Mouse (Mus musculus): ENCODE data around the gene Evx2. TPM values are rescaled to one million over a fixed set of nuclear protein-coding genes. Genes with fewer than 3 reads are reported as not detected.

Gene Evx2
- polyA plus RNA-seq, 1 experiment from 2014 or later, result not detected

GRCm38 (mm10) chr2:74673835-74674425 lies 14.6 kb upstream of the Evx2 start:
- peaks cover 100% of the 10 kb centered on the region for H3K27me3 ChIP-seq (ENCODE audit: insufficient read depth, low read length)
- no peak overlapping the region for H3K27ac ChIP-seq (ENCODE audit: low read depth)
- no peaks in the 10 kb centered on the region for H3K9me3 ChIP-seq (ENCODE audit: low read depth, low read length)
- TF ChIP-seq CTCF (IDR thresholded peaks at IDR 0.05; ENCODE audit: low read depth), result no peak
- no peaks in the 10 kb centered on the region for H3K4me1 ChIP-seq (ENCODE audit: insufficient read depth)
- DNase-seq, result no peak
- ATAC-seq (ENCODE audit: insufficient read depth), result no peak
- no peak overlapping the region for H3K4me3 ChIP-seq (ENCODE audit: low read depth, low read length)
- 3% methylated on average over 24 of the region's 24 CpGs for WGBS
- no peak overlapping the region for H3K9ac ChIP-seq
- no peaks in the 10 kb centered on the region for H3K36me3 ChIP-seq (ENCODE audit: insufficient read depth)
- no peak overlapping the region for H3K4me2 ChIP-seq

DNA sequence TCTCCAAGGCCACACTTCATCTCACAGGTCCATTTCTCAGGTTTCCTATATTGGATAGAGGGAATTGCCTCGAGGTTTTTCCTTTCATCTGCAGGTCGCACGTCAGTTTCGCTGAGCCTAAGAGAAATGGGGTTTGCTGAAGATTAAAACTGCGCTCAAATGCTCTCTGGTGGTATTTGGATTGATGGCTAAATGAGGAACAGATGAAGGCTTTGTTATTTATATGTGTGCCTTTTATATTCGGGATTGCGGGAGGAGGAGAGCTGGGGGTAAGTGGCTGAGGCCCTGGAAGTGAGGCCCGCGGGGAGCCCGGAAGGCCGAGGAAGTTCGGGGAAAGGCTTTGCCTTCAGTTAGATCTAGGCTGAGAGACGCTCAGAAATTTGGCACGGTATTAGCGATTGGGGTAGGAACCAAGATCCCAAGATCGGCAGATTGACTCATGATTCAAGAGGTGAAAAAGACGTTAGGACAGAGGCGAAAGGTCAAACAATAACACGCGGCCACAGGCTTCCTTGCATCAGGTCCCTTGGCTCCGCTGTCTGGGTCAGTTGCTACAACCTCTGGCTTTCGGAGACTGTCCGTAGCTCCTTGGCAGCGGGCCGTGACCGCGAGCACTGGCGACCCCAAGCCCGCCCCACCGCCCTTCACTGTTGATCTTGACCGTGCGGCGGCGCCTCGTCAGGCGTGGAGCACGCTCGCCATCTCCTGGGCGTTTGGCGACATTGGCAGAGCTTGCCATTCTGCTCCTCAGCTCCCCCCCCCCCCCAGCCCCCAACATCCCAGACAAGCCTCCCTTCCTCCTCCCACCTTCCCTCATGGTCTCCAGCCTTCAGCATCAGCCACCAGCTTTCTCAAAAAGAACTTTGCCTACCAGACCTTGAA lies 13.4 kb upstream of the Evx2 start:
- H3K27me3 ChIP-seq (ENCODE audit: insufficient read depth, low read length), result peaks cover 100% of the 10 kb centered on the region
- 4% methylated on average over 40 of the region's 40 CpGs for WGBS
- peak overlapping the region; percentile 27; the same call in 1 of the 2 replicates for H3K4me3 ChIP-seq (ENCODE audit: low read depth, low read length)
- no peaks in the 10 kb centered on the region for H3K36me3 ChIP-seq (ENCODE audit: insufficient read depth)
- H3K4me1 ChIP-seq (ENCODE audit: insufficient read depth), result no peaks in the 10 kb centered on the region
- peak; percentile 86 for TF ChIP-seq CTCF (IDR thresholded peaks at IDR 0.05; ENCODE audit: low read depth)
- no peaks in the 10 kb centered on the region for H3K9me3 ChIP-seq (ENCODE audit: low read depth, low read length)
- ATAC-seq (ENCODE audit: insufficient read depth) (peak; percentile 39; the same call in 1 of the 2 replicates), DNase-seq (peak; percentile 84)
- H3K4me2 ChIP-seq, result peak overlapping the region; percentile 61
- H3K9ac ChIP-seq, result no peak overlapping the region
- H3K27ac ChIP-seq (ENCODE audit: low read depth), result no peak overlapping the region

- DNase-seq, result no peak
- Histone ChIP-seq H3K4me3 (ENCODE audit: low read depth, low read length) (no peak overlapping the region), H3K9ac (no peak overlapping the region), H3K9me3 (ENCODE audit: low read depth, low read length) (no peaks in the 10 kb centered on the region), H3K27me3 (ENCODE audit: insufficient read depth, low read length) (peaks cover 100% of the 10 kb centered on the region), H3K27ac (ENCODE audit: low read depth) (no peak overlapping the region), H3K4me1 (ENCODE audit: insufficient read depth) (no peaks in the 10 kb centered on the region), H3K4me2 (no peak overlapping the region), H3K36me3 (ENCODE audit: insufficient read depth) (no peaks in the 10 kb centered on the region)
- no peak for ATAC-seq (ENCODE audit: insufficient read depth)
- 14% methylated on average over 5 of the region's 5 CpGs for WGBS
- no peak for TF ChIP-seq CTCF (IDR thresholded peaks at IDR 0.05; ENCODE audit: low read depth)
Measured at GRCm38 (mm10) chr2:74671847-74672246, 12.5 kb upstream of the Evx2 start.

GRCm38 (mm10) chr2:74670632-74671188 lies 11.4 kb upstream of the Evx2 start:
- ATAC-seq (ENCODE audit: insufficient read depth) (no peak), DNase-seq (no peak)
- Histone ChIP-seq H3K27ac (ENCODE audit: low read depth) (no peak overlapping the region), H3K4me2 (no peak overlapping the region), H3K36me3 (ENCODE audit: insufficient read depth) (no peaks in the 10 kb centered on the region), H3K4me1 (ENCODE audit: insufficient read depth) (no peaks in the 10 kb centered on the region), H3K9me3 (ENCODE audit: low read depth, low read length) (no peaks in the 10 kb centered on the region), H3K9ac (no peak overlapping the region), H3K27me3 (ENCODE audit: insufficient read depth, low read length) (peaks cover 100% of the 10 kb centered on the region), H3K4me3 (ENCODE audit: low read depth, low read length) (no peak overlapping the region)
- WGBS, result 6% methylated on average over 3 of the region's 3 CpGs
- TF ChIP-seq CTCF (IDR thresholded peaks at IDR 0.05; ENCODE audit: low read depth), result no peak

- Histone ChIP-seq H3K36me3 (ENCODE audit: insufficient read depth) (no peaks in the 10 kb centered on the region), H3K4me2 (no peak overlapping the region), H3K9me3 (ENCODE audit: low read depth, low read length) (no peaks in the 10 kb centered on the region), H3K27ac (ENCODE audit: low read depth) (no peak overlapping the region), H3K4me1 (ENCODE audit: insufficient read depth) (no peaks in the 10 kb centered on the region), H3K9ac (no peak overlapping the region), H3K4me3 (ENCODE audit: low read depth, low read length) (no peak overlapping the region), H3K27me3 (ENCODE audit: insufficient read depth, low read length) (peaks cover 99% of the 10 kb centered on the region)
- TF ChIP-seq CTCF (IDR thresholded peaks at IDR 0.05; ENCODE audit: low read depth), result no peak
- 1% methylated on average over 14 of the region's 14 CpGs for WGBS
- no peak for DNase-seq
- no peak for ATAC-seq (ENCODE audit: insufficient read depth)
Measured at GRCm38 (mm10) chr2:74669650-74670235, 10.4 kb upstream of the Evx2 start.

DNA sequence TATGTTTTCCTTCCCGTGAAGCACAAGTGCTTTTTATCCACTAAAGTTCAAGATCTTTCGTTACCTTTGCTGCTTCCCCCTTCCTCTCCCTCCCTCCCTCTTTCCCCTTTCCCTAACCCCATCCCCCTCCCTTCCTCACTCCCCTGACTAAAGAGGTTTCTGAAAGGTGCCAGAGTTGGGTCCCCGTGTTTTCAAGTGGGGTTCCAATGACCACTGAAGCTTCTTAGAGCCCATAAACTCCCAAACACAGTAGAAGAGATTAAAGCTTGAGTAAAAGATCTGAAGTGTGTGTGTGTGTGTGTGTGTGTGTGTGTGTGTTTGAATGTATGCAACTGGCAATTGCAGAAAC lies 9.8 kb upstream of the Evx2 start:
- Histone ChIP-seq H3K36me3 (ENCODE audit: insufficient read depth) (no peaks in the 10 kb centered on the region), H3K4me2 (no peak overlapping the region), H3K27me3 (ENCODE audit: insufficient read depth, low read length) (peaks cover 99% of the 10 kb centered on the region), H3K9me3 (ENCODE audit: low read depth, low read length) (no peaks in the 10 kb centered on the region), H3K9ac (no peak overlapping the region), H3K27ac (ENCODE audit: low read depth) (no peak overlapping the region), H3K4me1 (ENCODE audit: insufficient read depth) (no peaks in the 10 kb centered on the region), H3K4me3 (ENCODE audit: low read depth, low read length) (no peak overlapping the region)
- no peak for TF ChIP-seq CTCF (IDR thresholded peaks at IDR 0.05; ENCODE audit: low read depth)
- DNase-seq (no peak), ATAC-seq (ENCODE audit: insufficient read depth) (no peak)
- 1% methylated on average over 3 of the region's 3 CpGs for WGBS

Data from lung, embryonic 14.5 days (tissue).